26 mouse cellular contexts compared by ENCODE assay signal in the genomic region with DNA sequence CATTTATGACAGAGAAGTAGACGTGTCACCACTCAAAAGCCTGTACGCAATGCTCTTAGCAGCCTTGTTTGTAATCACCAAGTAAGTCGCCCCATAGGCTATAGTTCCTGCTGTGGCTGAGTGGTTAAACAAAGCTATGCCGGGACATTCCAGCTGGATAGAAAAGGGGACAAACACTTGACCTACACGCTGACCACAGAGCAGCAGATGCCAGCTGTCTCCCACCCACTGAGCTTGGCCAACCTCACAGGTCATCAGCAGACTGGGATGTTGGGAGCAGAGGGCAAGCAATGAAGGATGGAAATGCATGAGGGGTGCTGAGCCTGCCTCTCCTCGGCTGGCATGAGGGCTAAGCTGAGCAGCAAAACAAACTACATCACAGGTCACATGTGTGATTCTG.
DNase-seq lines count a peak whose midpoint lies in the region; ATAC-seq lines count a peak whose summit lies in the region.
"Had no signal": no experiment of that assay in that cellular context is flagged by ENCODE, and none has a peak within 500 bp of the region (broad histone marks: within the 10 kb centered on the region; RNA-seq: fewer than 3 reads in every experiment).

No protein-coding gene starts in this region.

- H3K4me2 ChIP-seq in hindbrain, embryonic 14.5 days (replicated peaks), result no peak overlapping the region
- no peak overlapping the region for H3K4me2 ChIP-seq in intestine, embryonic 16.5 days (ENCODE audit: low read depth, low read length)
- H3K4me2 ChIP-seq: embryonic facial prominence, embryonic 13.5 days; embryonic facial prominence, embryonic 15.5 days; forebrain, embryonic 12.5 days had no signal

- peaks cover 26% of the 10 kb centered on the region for H3K4me1 ChIP-seq in hindbrain, embryonic 10.5 days (replicated peaks)
- peaks cover 11% of the 10 kb centered on the region for H3K4me1 ChIP-seq in hindbrain, embryonic 14.5 days (replicated peaks; ENCODE audit: control insufficient read depth, insufficient read depth, low read length)
- H3K4me1 ChIP-seq in intestine, embryonic 16.5 days (ENCODE audit: control insufficient read depth, insufficient read depth, low read length), result no peaks in the 10 kb centered on the region
- H3K4me1 ChIP-seq: embryonic facial prominence, embryonic 13.5 days; embryonic facial prominence, embryonic 15.5 days had no signal

- 55% methylated on average over 6 of the region's 6 CpGs for WGBS in hindbrain, embryonic 10.5 days
- WGBS in hindbrain, embryonic 14.5 days, result 57% methylated on average over 6 of the region's 6 CpGs
- 63% methylated on average over 6 of the region's 6 CpGs for WGBS in intestine, embryonic 16.5 days

- H3K27me3 ChIP-seq in hindbrain, embryonic 10.5 days (ENCODE audit: insufficient read depth, poor library complexity, severe bottlenecking), result no peaks in the 10 kb centered on the region
- no peaks in the 10 kb centered on the region for H3K27me3 ChIP-seq in hindbrain, embryonic 14.5 days (ENCODE audit: control insufficient read depth, insufficient read depth, low read length)
- no peaks in the 10 kb centered on the region for H3K27me3 ChIP-seq in intestine, embryonic 16.5 days (replicated peaks; ENCODE audit: control insufficient read depth, insufficient read depth, low read length)
- H3K27me3 ChIP-seq: CH12.LX; embryonic facial prominence, embryonic 13.5 days; embryonic facial prominence, embryonic 15.5 days; forebrain, embryonic 12.5 days had no signal

- no peaks in the 10 kb centered on the region for H3K36me3 ChIP-seq in hindbrain, embryonic 10.5 days
- no peaks in the 10 kb centered on the region for H3K36me3 ChIP-seq in hindbrain, embryonic 14.5 days (replicated peaks; ENCODE audit: control insufficient read depth, insufficient read depth)
- no peaks in the 10 kb centered on the region for H3K36me3 ChIP-seq in intestine, embryonic 16.5 days (ENCODE audit: control insufficient read depth, insufficient read depth, low read length)
- H3K36me3 ChIP-seq: embryonic facial prominence, embryonic 13.5 days; embryonic facial prominence, embryonic 15.5 days; forebrain, embryonic 10.5 days; forebrain, embryonic 12.5 days; G1E had no signal

- no peak overlapping the region for H3K4me3 ChIP-seq in hindbrain, embryonic 10.5 days
- no peak overlapping the region for H3K4me3 ChIP-seq in hindbrain, embryonic 14.5 days (replicated peaks; ENCODE audit: low read length)
- no peak overlapping the region for H3K4me3 ChIP-seq in intestine, embryonic 16.5 days (ENCODE audit: low read length)
- H3K4me3 ChIP-seq: embryonic facial prominence, embryonic 13.5 days; embryonic facial prominence, embryonic 15.5 days; erythroblast, embryonic 14.5 days; forebrain, embryonic 10.5 days; forebrain, embryonic 12.5 days had no signal

- DNase-seq in hindbrain, embryonic 10.5 days (ENCODE audit: low spot score), result peak; percentile 18
- DNase-seq in hindbrain, embryonic 14.5 days (ENCODE audit: low spot score), result no peak
- peak; percentile 32 for DNase-seq in retina, postnatal 1 day
- DNase-seq in retina, embryonic 14.5 days (ENCODE audit: low spot score), result no peak
- peak; percentile 82 for DNase-seq in Muller cell, postnatal 12 days (ENCODE audit: inconsistent ontology term)
- DNase-seq in spleen, postnatal 4 days (ENCODE audit: low spot score in 2 of 2), result no peak
- DNase-seq: adrenal gland, adult 2 months; adrenal gland, postnatal 10 days; adrenal gland, postnatal 25 days; cerebellum, adult 11 months; cerebellum, adult 18-20 months; cerebellum, adult 9-10 months; cerebellum, postnatal 14 days; cerebellum, postnatal 36 days; embryo, embryonic 11 days had no signal

- no peak overlapping the region for H3K27ac ChIP-seq in hindbrain, embryonic 10.5 days
- no peak overlapping the region for H3K27ac ChIP-seq in hindbrain, embryonic 14.5 days
- H3K27ac ChIP-seq in intestine, embryonic 16.5 days (ENCODE audit: low read length), result no peak overlapping the region
- H3K27ac ChIP-seq: embryonic facial prominence, embryonic 13.5 days; embryonic facial prominence, embryonic 15.5 days; forebrain, embryonic 10.5 days; forebrain, embryonic 12.5 days had no signal

- no peaks in the 10 kb centered on the region for H3K9me3 ChIP-seq in hindbrain, embryonic 10.5 days
- no peaks in the 10 kb centered on the region for H3K9me3 ChIP-seq in hindbrain, embryonic 14.5 days (ENCODE audit: control insufficient read depth, low read length)
- H3K9me3 ChIP-seq in intestine, embryonic 16.5 days (ENCODE audit: control insufficient read depth, low read length), result no peaks in the 10 kb centered on the region
- H3K9me3 ChIP-seq: embryonic facial prominence, embryonic 13.5 days; embryonic facial prominence, embryonic 15.5 days; forebrain, embryonic 10.5 days; forebrain, embryonic 12.5 days; G1E had no signal

- H3K9ac ChIP-seq in hindbrain, embryonic 14.5 days, result no peak overlapping the region
- no peak overlapping the region for H3K9ac ChIP-seq in intestine, embryonic 16.5 days (ENCODE audit: low read depth, low read length)
- H3K9ac ChIP-seq: embryonic facial prominence, embryonic 13.5 days; embryonic facial prominence, embryonic 15.5 days; forebrain, embryonic 12.5 days had no signal

- no peak for ATAC-seq in hindbrain, embryonic 14.5 days (ENCODE audit: low FRiP score)
- no peak for ATAC-seq in intestine, embryonic 16.5 days
- ATAC-seq: CD4-positive, CD25-positive, alpha-beta regulatory T cell, adult 4 months; forebrain, embryonic 14.5 days; forebrain, embryonic 16.5 days had no signal

Comparison
In these comparisons a context has a peak if more than half of its experiments do, and no peak if none do; other contexts are left out.
1. DNase-seq: peak in hindbrain, embryonic 10.5 days (single experiment), retina, postnatal 1 day (single experiment) and Muller cell, postnatal 12 days (single experiment); none in hindbrain, embryonic 14.5 days (single experiment), retina, embryonic 14.5 days (single experiment) and spleen, postnatal 4 days (0 of 2).